Mouse (Mus musculus): ENCODE measurements at regions not wholly inside any gene's neighbourhood (a gene's known extent, or its start where the extent isn't known, plus 50 kb on each side); places are given as distances from the start of the nearest gene placed in this dataset.
A peak's percentile ranks its signal among the peaks of the same experiment; 100 is the strongest.
"Not testable (repeated sequence)": the region's sequence is repeated elsewhere in the genome, so short reads cannot be mapped to it uniquely, and the experiment has no call there.

- 84% methylated on average over 3 of the region's 3 CpGs for WGBS
Measured at GRCm38 (mm10) chr3:8017489-8017888, 1397.2 kb upstream of the 1700008P02Rik start.

GRCm38 (mm10) chr3:8016945-8017344 lies 1396.7 kb upstream of the 1700008P02Rik start:
- Histone ChIP-seq H3K4me2 (replicated peaks) (no peak overlapping the region), H3K4me1 (no peaks in the 10 kb centered on the region), H3K4me3 (no peak overlapping the region), H3K27ac (no peak overlapping the region), H3K9ac (no peak overlapping the region), H3K9me3 (peaks cover 9% of the 10 kb centered on the region; the same call in 1 of the 2 replicates), H3K27me3 (replicated peaks) (no peaks in the 10 kb centered on the region), H3K36me3 (no peaks in the 10 kb centered on the region)
- ATAC-seq (ENCODE audit: low FRiP score, low read depth), result peak; percentile 90

More at GRCm38 (mm10) chr3:8017489-8017888, 1397.2 kb upstream of the 1700008P02Rik start:
- H3K27me3 ChIP-seq (replicated peaks), result no peaks in the 10 kb centered on the region
- no peak overlapping the region for H3K4me3 ChIP-seq
- peaks cover 10% of the 10 kb centered on the region; the same call in 1 of the 2 replicates for H3K9me3 ChIP-seq
- H3K4me1 ChIP-seq, result no peaks in the 10 kb centered on the region
- ATAC-seq (ENCODE audit: low FRiP score, low read depth), result no peak
- no peak overlapping the region for H3K4me2 ChIP-seq (replicated peaks)
- no peaks in the 10 kb centered on the region for H3K36me3 ChIP-seq
- H3K9ac ChIP-seq, result no peak overlapping the region
- no peak overlapping the region for H3K27ac ChIP-seq

- no peak for ATAC-seq (ENCODE audit: low FRiP score, low read depth)
- 91% methylated on average over 4 of the region's 4 CpGs for WGBS
Measured at GRCm38 (mm10) chr3:8009966-8010365, 1389.7 kb upstream of the 1700008P02Rik start.

GRCm38 (mm10) chr3:8006708-8007395 lies 1386.6 kb upstream of the 1700008P02Rik start:
- no peak overlapping the region for H3K9ac ChIP-seq
- no peaks in the 10 kb centered on the region for H3K9me3 ChIP-seq
- no peaks in the 10 kb centered on the region for H3K4me1 ChIP-seq
- 81% methylated on average over 10 of the region's 10 CpGs for WGBS
- no peak for ATAC-seq (ENCODE audit: low FRiP score, low read depth)
- H3K4me3 ChIP-seq, result no peak overlapping the region
- H3K4me2 ChIP-seq (replicated peaks), result no peak overlapping the region
- H3K27me3 ChIP-seq (replicated peaks), result no peaks in the 10 kb centered on the region
- H3K27ac ChIP-seq, result no peak overlapping the region
- H3K36me3 ChIP-seq, result no peaks in the 10 kb centered on the region

More at GRCm38 (mm10) chr3:8009966-8010365, 1389.7 kb upstream of the 1700008P02Rik start:
- Histone ChIP-seq H3K4me1 (no peaks in the 10 kb centered on the region), H3K4me2 (replicated peaks) (no peak overlapping the region), H3K4me3 (no peak overlapping the region), H3K27ac (no peak overlapping the region), H3K9ac (no peak overlapping the region), H3K36me3 (no peaks in the 10 kb centered on the region), H3K9me3 (no peaks in the 10 kb centered on the region), H3K27me3 (replicated peaks) (no peaks in the 10 kb centered on the region)

- H3K27ac ChIP-seq, result no peak overlapping the region
- H3K4me2 ChIP-seq (replicated peaks), result no peak overlapping the region
- H3K4me3 ChIP-seq, result no peak overlapping the region
- H3K4me1 ChIP-seq, result no peaks in the 10 kb centered on the region
- no peaks in the 10 kb centered on the region for H3K27me3 ChIP-seq (replicated peaks)
- ATAC-seq (ENCODE audit: low FRiP score, low read depth), result no peak
- no peaks in the 10 kb centered on the region for H3K36me3 ChIP-seq
- no peaks in the 10 kb centered on the region for H3K9me3 ChIP-seq
- 87% methylated on average over 5 of the region's 5 CpGs for WGBS
- H3K9ac ChIP-seq, result no peak overlapping the region
Measured at GRCm38 (mm10) chr3:8006273-8006672, 1386.0 kb upstream of the 1700008P02Rik start.

GRCm38 (mm10) chr3:8005684-8006083 lies 1385.4 kb upstream of the 1700008P02Rik start:
- H3K4me1 ChIP-seq; H3K36me3 ChIP-seq; H3K4me2 ChIP-seq (replicated peaks); H3K27ac ChIP-seq; H3K9ac ChIP-seq; H3K27me3 ChIP-seq (replicated peaks); ATAC-seq (ENCODE audit: low FRiP score, low read depth); H3K9me3 ChIP-seq; H3K4me3 ChIP-seq: not testable (repeated sequence)
- WGBS, result 91% methylated on average over 2 of the region's 2 CpGs

GRCm38 (mm10) chr3:8004271-8004670 lies 1384.0 kb upstream of the 1700008P02Rik start:
- no peak overlapping the region for H3K9ac ChIP-seq
- H3K9me3 ChIP-seq, result no peaks in the 10 kb centered on the region
- H3K4me1 ChIP-seq, result no peaks in the 10 kb centered on the region
- H3K27me3 ChIP-seq (replicated peaks), result no peaks in the 10 kb centered on the region
- no peak overlapping the region for H3K4me2 ChIP-seq (replicated peaks)
- no peak overlapping the region for H3K27ac ChIP-seq
- H3K4me3 ChIP-seq, result no peak overlapping the region
- no peak for ATAC-seq (ENCODE audit: low FRiP score, low read depth)
- no peaks in the 10 kb centered on the region for H3K36me3 ChIP-seq
- whole genome bisulfite sequencing, result 90% methylated on average over 1 of the region's 1 CpGs

GRCm38 (mm10) chr3:8001027-8001426 lies 1380.8 kb upstream of the 1700008P02Rik start:
- no peak for ATAC-seq (ENCODE audit: low FRiP score, low read depth)
- no peaks in the 10 kb centered on the region for H3K27me3 ChIP-seq (replicated peaks)
- H3K4me2 ChIP-seq (replicated peaks), result no peak overlapping the region
- WGBS, result 92% methylated on average over 4 of the region's 4 CpGs
- H3K36me3 ChIP-seq, result no peaks in the 10 kb centered on the region
- no peak overlapping the region for H3K9ac ChIP-seq
- H3K4me1 ChIP-seq, result no peaks in the 10 kb centered on the region
- H3K9me3 ChIP-seq, result no peaks in the 10 kb centered on the region
- no peak overlapping the region for H3K4me3 ChIP-seq
- H3K27ac ChIP-seq, result no peak overlapping the region

GRCm38 (mm10) chr3:7992322-7992721 lies 1372.1 kb upstream of the 1700008P02Rik start:
- no peaks in the 10 kb centered on the region for H3K9me3 ChIP-seq
- no peaks in the 10 kb centered on the region for H3K27me3 ChIP-seq (replicated peaks)
- WGBS, result 93% methylated on average over 2 of the region's 2 CpGs
- no peak overlapping the region for H3K4me3 ChIP-seq
- no peaks in the 10 kb centered on the region for H3K36me3 ChIP-seq
- H3K4me2 ChIP-seq (replicated peaks), result no peak overlapping the region
- no peak for ATAC-seq (ENCODE audit: low FRiP score, low read depth)
- no peaks in the 10 kb centered on the region for H3K4me1 ChIP-seq
- no peak overlapping the region for H3K27ac ChIP-seq
- H3K9ac ChIP-seq, result no peak overlapping the region

GRCm38 (mm10) chr3:7973287-7973686 lies 1353.0 kb upstream of the 1700008P02Rik start:
- no peaks in the 10 kb centered on the region for H3K9me3 ChIP-seq
- H3K9ac ChIP-seq, result no peak overlapping the region
- ATAC-seq (ENCODE audit: low FRiP score, low read depth), result peak; percentile 75; the same call in 1 of the 2 replicates
- no peaks in the 10 kb centered on the region for H3K4me1 ChIP-seq
- no peaks in the 10 kb centered on the region for H3K27me3 ChIP-seq (replicated peaks)
- no peak overlapping the region for H3K4me2 ChIP-seq (replicated peaks)
- WGBS, result 65% methylated on average over 3 of the region's 3 CpGs
- H3K4me3 ChIP-seq, result no peak overlapping the region
- no peak overlapping the region for H3K27ac ChIP-seq
- H3K36me3 ChIP-seq, result no peaks in the 10 kb centered on the region

- no peaks in the 10 kb centered on the region for H3K36me3 ChIP-seq
- no peaks in the 10 kb centered on the region for H3K4me1 ChIP-seq
- H3K27me3 ChIP-seq (replicated peaks), result no peaks in the 10 kb centered on the region
- H3K9me3 ChIP-seq, result no peaks in the 10 kb centered on the region
- WGBS, result 93% methylated on average over 1 of the region's 1 CpGs
- ATAC-seq (ENCODE audit: low FRiP score, low read depth), result no peak
- H3K27ac ChIP-seq, result no peak overlapping the region
- H3K9ac ChIP-seq, result no peak overlapping the region
- H3K4me3 ChIP-seq, result no peak overlapping the region
- no peak overlapping the region for H3K4me2 ChIP-seq (replicated peaks)
Measured at GRCm38 (mm10) chr3:7953911-7954310, 1333.7 kb upstream of the 1700008P02Rik start.

- Histone ChIP-seq H3K9ac (no peak overlapping the region), H3K4me3 (no peak overlapping the region), H3K9me3 (no peaks in the 10 kb centered on the region), H3K4me2 (replicated peaks) (no peak overlapping the region), H3K27ac (no peak overlapping the region), H3K36me3 (no peaks in the 10 kb centered on the region), H3K4me1 (no peaks in the 10 kb centered on the region), H3K27me3 (replicated peaks) (no peaks in the 10 kb centered on the region)
- 46% methylated on average over 8 of the region's 8 CpGs for WGBS
- peak; percentile 85 for ATAC-seq (ENCODE audit: low FRiP score, low read depth)
Measured at GRCm38 (mm10) chr3:7943646-7944381, 1323.6 kb upstream of the 1700008P02Rik start.

All from neural tube, embryonic 12.5 days (tissue).